Mouse (Mus musculus) CH12.LX (cell line): ENCODE measurements around the gene Susd3.

ENCODE experiments used
- CHD2 ChIP-seq: IDR thresholded peaks from 2 replicates; pipeline ENCODE4 v1.6.1; 2011; ENCODE audit warnings: low read length, improper control_type of control experiment
- CTCF ChIP-seq, 2 experiments: IDR thresholded peaks in 1 of 2; conservative IDR thresholded peaks in 1 of 2; 2 replicates each; pipeline ENCODE4 v1.5.1; 2011 to 2012; ENCODE audit warnings: low read depth in 2 of 2, low read length in 2 of 2, improper control_type of control experiment in 1 of 2, inconsistent platforms in 1 of 2, mild to moderate bottlenecking in 1 of 2, moderate library complexity in 1 of 2
- TBP ChIP-seq: conservative IDR thresholded peaks from 2 replicates; pipeline ENCODE4 v1.6.1; 2011; ENCODE audit warnings: low read depth, low read length, improper control_type of control experiment
- USF1 ChIP-seq: IDR thresholded peaks from 2 replicates; pipeline ENCODE4 v1.6.1; 2014; ENCODE audit warnings: low read depth, mild to moderate bottlenecking, inconsistent platforms, low read length, improper control_type of control experiment
- ZMIZ1 ChIP-seq: IDR thresholded peaks from 2 replicates; pipeline ENCODE4 v1.6.1; 2012; ENCODE audit warnings: low read depth, mild to moderate bottlenecking, inconsistent platforms, low read length, improper control_type of control experiment

- no peak for TF ChIP-seq TBP
- TF ChIP-seq CHD2: no peak
- no peak for TF ChIP-seq CTCF (conservative IDR thresholded peaks at IDR 0.05 in 1 of 2, IDR thresholded peaks at IDR 0.05 in 1 of 2; ENCODE audit: low read depth in 2 of 2, low read length in 2 of 2)
- TF ChIP-seq ZMIZ1: no peak
- TF ChIP-seq USF1: no peak
Observed at GRCm38 (mm10) chr13:49267645-49268044, 19.1 kb upstream of the Susd3 start.
